Mouse (Mus musculus): ENCODE results near the gene Rnd2. TPM values are rescaled to one million over a fixed set of nuclear protein-coding genes. Genes with fewer than 3 reads are reported as not detected.

Gene Rnd2
- total and polyA plus RNA-seq, 3 experiments: 1.4 to 4.5 (median 2.8) TPM

GRCm38 (mm10) chr11:101462141-101462540 lies 2.7 kb upstream of the Rnd2 start:
- TF ChIP-seq NRF1 (IDR thresholded peaks at IDR 0.05; ENCODE audit: low read depth, low read length): no peak
- TF ChIP-seq POLR2A (IDR thresholded peaks at IDR 0.05; ENCODE audit: low read depth, low read length): no peak
- no peak for TF ChIP-seq MAFK (IDR thresholded peaks at IDR 0.05; ENCODE audit: insufficient replicate concordance, low read length)
- no peak for TF ChIP-seq SIN3A (IDR thresholded peaks at IDR 0.05; ENCODE audit: low read length)
- no peak for TF ChIP-seq CHD1 (IDR thresholded peaks at IDR 0.05; ENCODE audit: low read depth, low read length)
- no peak for TF ChIP-seq GABPA (IDR thresholded peaks at IDR 0.05; ENCODE audit: insufficient replicate concordance, low read depth, low read length)
- no peak for TF ChIP-seq SMC3 (IDR thresholded peaks at IDR 0.05; ENCODE audit: low read depth, low read length)
- TF ChIP-seq MYC (IDR thresholded peaks at IDR 0.05; ENCODE audit: low read depth, low read length): no peak
- TF ChIP-seq USF2 (conservative IDR thresholded peaks at IDR 0.05; ENCODE audit: low read depth, low read length): no peak
- no peak for TF ChIP-seq ELF1 (IDR thresholded peaks at IDR 0.05; ENCODE audit: low read depth, low read length)
- TF ChIP-seq TCF12 (IDR thresholded peaks at IDR 0.05; ENCODE audit: low read depth, low read length): no peak
- no peak for TF ChIP-seq POLR2AphosphoS2 (IDR thresholded peaks at IDR 0.05; ENCODE audit: low read depth, low read length)
- dilution Hi-C loops (cut with MboI; ENCODE audit: extremely low pct_ligation_motif_present, extremely low pct_unique_long_range_greater_than_20kb, low sequenced_read_pairs): no loop called here
- no peaks in the 10 kb centered on the region for H3K79me2 ChIP-seq (replicated peaks; ENCODE audit: control insufficient read depth, extremely low read depth, insufficient read depth, poor library complexity, severe bottlenecking)
- H3K4me3 ChIP-seq (replicated peaks in 1 of 3; ENCODE audit: low read depth in 2 of 3, low read length in 2 of 3, poor library complexity in 1 of 3): no peak overlapping the region
- peaks cover 6% of the 10 kb centered on the region for H3K27me3 ChIP-seq (replicated peaks)
- peaks cover 21 to 56% of the 10 kb centered on the region in 2 experiments for H3K4me1 ChIP-seq (ENCODE audit: control insufficient read depth in 1 of 2, insufficient read depth in 2 of 2)
- H3K9ac ChIP-seq (ENCODE audit: insufficient read depth, low read depth): no peak overlapping the region
- H3K36me3 ChIP-seq (replicated peaks in 1 of 2; ENCODE audit: control insufficient read depth in 1 of 2, insufficient read depth in 1 of 2, low read length in 1 of 2): peaks cover 41 to 53% of the 10 kb centered on the region in 2 experiments
- in situ Hi-C loops (cut with MboI; ENCODE audit: low pct_ligation_motif_present, low pct_unique_long_range_greater_than_20kb, low sequenced_read_pairs): no loop called here
- H3K4me2 ChIP-seq (ENCODE audit: insufficient read depth, low read depth, poor library complexity, severe bottlenecking): no peak overlapping the region
- no peak for DNase-seq (ENCODE audit: extremely low read depth)
- no peaks in the 10 kb centered on the region for H3K9me3 ChIP-seq (replicated peaks; ENCODE audit: low read length)
- no peak overlapping the region for H3K27ac ChIP-seq (ENCODE audit: insufficient read depth, low read depth)

- Histone ChIP-seq H3K4me2 (ENCODE audit: insufficient read depth, low read depth, poor library complexity, severe bottlenecking) (no peak overlapping the region; the same call in 1 of the 2 replicates), H3K9ac (ENCODE audit: insufficient read depth, low read depth) (no peak overlapping the region)
- in situ Hi-C loops (cut with MboI; ENCODE audit: low pct_ligation_motif_present, low pct_unique_long_range_greater_than_20kb, low sequenced_read_pairs): no loop called here
Observed at GRCm38 (mm10) chr11:101462583-101463440, 2.0 kb upstream of the Rnd2 start.

More at GRCm38 (mm10) chr11:101462583-101463440, 2.0 kb upstream of the Rnd2 start:
- Histone ChIP-seq H3K4me1 (ENCODE audit: control insufficient read depth in 1 of 2, insufficient read depth in 2 of 2) (peaks cover 21 to 63% of the 10 kb centered on the region in 2 experiments), H3K4me3 (replicated peaks in 1 of 3; ENCODE audit: low read depth in 2 of 3, low read length in 2 of 3, poor library complexity in 1 of 3) (no peak overlapping the region), H3K79me2 (replicated peaks; ENCODE audit: control insufficient read depth, extremely low read depth, insufficient read depth, poor library complexity, severe bottlenecking) (no peaks in the 10 kb centered on the region), H3K27ac (ENCODE audit: insufficient read depth, low read depth) (no peak overlapping the region), H3K27me3 (replicated peaks) (peaks cover 11% of the 10 kb centered on the region), H3K36me3 (replicated peaks in 1 of 2; ENCODE audit: control insufficient read depth in 1 of 2, insufficient read depth in 1 of 2, low read length in 1 of 2) (peaks cover 34 to 46% of the 10 kb centered on the region in 2 experiments), H3K9me3 (replicated peaks; ENCODE audit: low read length) (no peaks in the 10 kb centered on the region)
- no peak for TF ChIP-seq SIN3A (IDR thresholded peaks at IDR 0.05; ENCODE audit: low read length)
- TF ChIP-seq ZMIZ1 (IDR thresholded peaks at IDR 0.05; ENCODE audit: low read depth, low read length): 0 out of 2 replicates have a peak, but pooled peaks have one; percentile 29
- TF ChIP-seq ZNF384 (IDR thresholded peaks at IDR 0.05; ENCODE audit: low read depth, low read length): peak; percentile 92
- TF ChIP-seq MXI1 (IDR thresholded peaks at IDR 0.05; ENCODE audit: low read depth, low read length): peak; percentile 68
- TF ChIP-seq GABPA (IDR thresholded peaks at IDR 0.05; ENCODE audit: insufficient replicate concordance, low read depth, low read length): no peak
- peak; percentile 38; the same call in 1 of the 2 replicates for TF ChIP-seq TCF12 (IDR thresholded peaks at IDR 0.05; ENCODE audit: low read depth, low read length)
- 0 out of 2 replicates have a peak, but pooled peaks have one; percentile 35 for TF ChIP-seq IRF4 (IDR thresholded peaks at IDR 0.05; ENCODE audit: low read depth, low read length)
- no peak for TF ChIP-seq E2F4 (IDR thresholded peaks at IDR 0.05; ENCODE audit: insufficient replicate concordance, low read depth, low read length)
- TF ChIP-seq CHD1 (IDR thresholded peaks at IDR 0.05; ENCODE audit: low read depth, low read length): no peak
- TF ChIP-seq BHLHE40 (IDR thresholded peaks at IDR 0.05; ENCODE audit: low read depth, low read length): peak; percentile 67
- TF ChIP-seq JUND (conservative IDR thresholded peaks at IDR 0.05; ENCODE audit: low read depth, low read length): peak; percentile 69
- TF ChIP-seq EP300 (IDR thresholded peaks at IDR 0.05; ENCODE audit: low read length): peak; percentile 72
- DNase-seq (ENCODE audit: extremely low read depth): peak; percentile 79
- dilution Hi-C loops (cut with MboI; ENCODE audit: extremely low pct_ligation_motif_present, extremely low pct_unique_long_range_greater_than_20kb, low sequenced_read_pairs): no loop called here
